Mouse (Mus musculus) ovary, postnatal 14 days (tissue): ENCODE results near the gene Gm9745.
"Not testable (repeated sequence)": the region's sequence is repeated elsewhere in the genome, so short reads cannot be mapped to it uniquely, and the experiment has no call there.

Source experiments
- DNase-seq: peaks from one replicate; pipeline ENCODE4 v3.0.0; 2022; ENCODE audit warnings: low spot score

Gene Gm9745

DNA sequence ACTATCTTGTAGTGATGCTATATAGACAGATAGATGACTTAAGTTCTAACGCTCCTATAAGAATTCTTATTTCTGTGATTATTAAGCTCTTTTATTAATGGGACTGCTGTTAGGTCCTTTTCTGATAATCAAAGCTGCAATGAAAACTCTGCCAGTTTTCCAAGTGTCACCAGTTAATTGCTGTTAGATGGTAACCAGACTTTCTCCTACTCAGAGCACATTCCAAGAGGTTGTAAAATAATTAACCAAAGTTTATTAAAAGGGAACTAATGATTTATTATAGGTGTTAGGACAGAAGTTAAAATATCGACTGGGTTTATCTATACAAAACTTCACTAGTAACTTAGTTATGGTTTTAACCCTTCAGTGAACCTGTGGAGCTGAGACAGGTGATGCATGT, 42.0 kb downstream of the Gm9745 start:
- DNase-seq: not testable (repeated sequence)
